Mouse (Mus musculus): ENCODE results near the gene Lmf1. TPM values are rescaled to one million over a fixed set of nuclear protein-coding genes. Genes with fewer than 3 reads are reported as not detected.

Lmf1 gene
- total and polyA plus RNA-seq, 2 experiments from 2014 or later: 17.8 to 28.1 TPM

GRCm38 (mm10) chr17:25550020-25550419 lies 28.9 kb upstream of the Lmf1 start:
- 72% methylated on average over 5 of the region's 5 CpGs for WGBS
- no peak overlapping the region for H3K9ac ChIP-seq
- DNase-seq: no peak
- H3K36me3 ChIP-seq (ENCODE audit: insufficient read depth): no peaks in the 10 kb centered on the region
- H3K4me1 ChIP-seq (ENCODE audit: insufficient read depth): no peaks in the 10 kb centered on the region
- H3K27ac ChIP-seq (ENCODE audit: low read depth, low read length): no peak overlapping the region
- no peaks in the 10 kb centered on the region for H3K9me3 ChIP-seq (ENCODE audit: low read length)
- no peak for TF ChIP-seq CTCF (IDR thresholded peaks at IDR 0.05; ENCODE audit: low read depth)
- no peak for ATAC-seq
- no peaks in the 10 kb centered on the region for H3K27me3 ChIP-seq (ENCODE audit: insufficient read depth, low read length)
- no peak overlapping the region for H3K4me2 ChIP-seq (ENCODE audit: low read depth)
- no peak overlapping the region for H3K4me3 ChIP-seq (ENCODE audit: low read depth, low read length)

- no peak for DNase-seq
- Histone ChIP-seq H3K4me2 (ENCODE audit: low read depth) (no peak overlapping the region), H3K9me3 (ENCODE audit: low read length) (no peaks in the 10 kb centered on the region), H3K4me1 (ENCODE audit: insufficient read depth) (0 out of 2 replicates have a peak, but pooled peaks cover 5% of the 10 kb centered on the region), H3K36me3 (ENCODE audit: insufficient read depth) (no peaks in the 10 kb centered on the region), H3K9ac (no peak overlapping the region), H3K27me3 (ENCODE audit: insufficient read depth, low read length) (no peaks in the 10 kb centered on the region), H3K27ac (ENCODE audit: low read depth, low read length) (no peak overlapping the region), H3K4me3 (ENCODE audit: low read depth, low read length) (no peak overlapping the region)
- no peak for ATAC-seq
- TF ChIP-seq CTCF (IDR thresholded peaks at IDR 0.05; ENCODE audit: low read depth): no peak
- 91% methylated on average over 11 of the region's 11 CpGs for WGBS
Measured at GRCm38 (mm10) chr17:25551313-25551712, 27.6 kb upstream of the Lmf1 start.

- no peak for DNase-seq
- H3K4me1 ChIP-seq (ENCODE audit: insufficient read depth): peaks cover 13% of the 10 kb centered on the region
- no peak for TF ChIP-seq CTCF (IDR thresholded peaks at IDR 0.05; ENCODE audit: low read depth)
- H3K27me3 ChIP-seq (ENCODE audit: insufficient read depth, low read length): no peaks in the 10 kb centered on the region
- H3K9me3 ChIP-seq (ENCODE audit: low read length): no peaks in the 10 kb centered on the region
- no peak for ATAC-seq
- H3K4me2 ChIP-seq (ENCODE audit: low read depth): no peak overlapping the region
- H3K27ac ChIP-seq (ENCODE audit: low read depth, low read length): peak overlapping the region; percentile 76; the same call in 1 of the 2 replicates
- 0 out of 2 replicates have a peak overlapping the region, but pooled peaks have one; percentile 46 for H3K9ac ChIP-seq
- no peak overlapping the region for H3K4me3 ChIP-seq (ENCODE audit: low read depth, low read length)
- 69% methylated on average over 3 of the region's 3 CpGs for WGBS
- H3K36me3 ChIP-seq (ENCODE audit: insufficient read depth): no peaks in the 10 kb centered on the region
Measured at GRCm38 (mm10) chr17:25555159-25555558, 23.7 kb upstream of the Lmf1 start.

GRCm38 (mm10) chr17:25555666-25556629 lies 22.9 kb upstream of the Lmf1 start:
- DNase-seq (peak; percentile 73), ATAC-seq (peak; percentile 68)
- no peaks in the 10 kb centered on the region for H3K9me3 ChIP-seq (ENCODE audit: low read length)
- no peak for TF ChIP-seq CTCF (IDR thresholded peaks at IDR 0.05; ENCODE audit: low read depth)
- peak overlapping the region; percentile 59 for H3K4me2 ChIP-seq (ENCODE audit: low read depth)
- H3K36me3 ChIP-seq (ENCODE audit: insufficient read depth): no peaks in the 10 kb centered on the region
- 7% methylated on average over 29 of the region's 29 CpGs for WGBS
- H3K4me3 ChIP-seq (ENCODE audit: low read depth, low read length): peak overlapping the region; percentile 28
- no peaks in the 10 kb centered on the region for H3K27me3 ChIP-seq (ENCODE audit: insufficient read depth, low read length)
- H3K9ac ChIP-seq: peak overlapping the region; percentile 46
- peaks cover 17% of the 10 kb centered on the region for H3K4me1 ChIP-seq (ENCODE audit: insufficient read depth)
- H3K27ac ChIP-seq (ENCODE audit: low read depth, low read length): peak overlapping the region; percentile 76

- ATAC-seq: peak; percentile 64
- no peaks in the 10 kb centered on the region for H3K27me3 ChIP-seq (ENCODE audit: insufficient read depth, low read length)
- no peaks in the 10 kb centered on the region for H3K36me3 ChIP-seq (ENCODE audit: insufficient read depth)
- peak overlapping the region; percentile 28 for H3K4me3 ChIP-seq (ENCODE audit: low read depth, low read length)
- 11% methylated on average over 21 of the region's 21 CpGs for WGBS
- peak; percentile 41; the same call in 1 of the 2 replicates for TF ChIP-seq CTCF (IDR thresholded peaks at IDR 0.05; ENCODE audit: low read depth)
- peak overlapping the region; percentile 76 for H3K27ac ChIP-seq (ENCODE audit: low read depth, low read length)
- H3K4me1 ChIP-seq (ENCODE audit: insufficient read depth): peaks cover 17% of the 10 kb centered on the region
- no peaks in the 10 kb centered on the region for H3K9me3 ChIP-seq (ENCODE audit: low read length)
- peak; percentile 70 for DNase-seq
- H3K4me2 ChIP-seq (ENCODE audit: low read depth): peak overlapping the region; percentile 59
- peak overlapping the region; percentile 46 for H3K9ac ChIP-seq
Measured at GRCm38 (mm10) chr17:25556630-25557354, 22.1 kb upstream of the Lmf1 start.

- DNase-seq (no peak), ATAC-seq (no peak)
- WGBS: 26% methylated on average over 4 of the region's 4 CpGs
- Histone ChIP-seq H3K4me2 (ENCODE audit: low read depth) (no peak overlapping the region), H3K9me3 (ENCODE audit: low read length) (no peaks in the 10 kb centered on the region), H3K4me1 (ENCODE audit: insufficient read depth) (peaks cover 17% of the 10 kb centered on the region), H3K27ac (ENCODE audit: low read depth, low read length) (no peak overlapping the region), H3K36me3 (ENCODE audit: insufficient read depth) (no peaks in the 10 kb centered on the region), H3K27me3 (ENCODE audit: insufficient read depth, low read length) (no peaks in the 10 kb centered on the region), H3K4me3 (ENCODE audit: low read depth, low read length) (no peak overlapping the region), H3K9ac (no peak overlapping the region)
- TF ChIP-seq CTCF (IDR thresholded peaks at IDR 0.05; ENCODE audit: low read depth): no peak
Measured at GRCm38 (mm10) chr17:25559634-25560033, 19.3 kb upstream of the Lmf1 start.
